Mouse (Mus musculus) cortical plate, adult 2 months (tissue): ENCODE measurements around the gene Uqcc3.

ENCODE experiments used
- CTCF ChIP-seq: fragments of 200-500 bp; IDR thresholded peaks from 2 replicates; pipeline ENCODE4 v1.5.1; 2011; ENCODE audit warnings: mild to moderate bottlenecking, control low read depth, low read length; ENCODE audit not compliant: insufficient read depth; ENCODE audit errors: extremely low read depth
- POLR2A ChIP-seq: fragments of 200-500 bp; IDR thresholded peaks from 2 replicates; pipeline ENCODE4 v1.6.1; 2011; ENCODE audit warnings: mild to moderate bottlenecking, low read length, control low read depth; ENCODE audit not compliant: insufficient read depth; ENCODE audit errors: extremely low read depth

GRCm38 (mm10) chr19:8838041-8838730 is 42.5 kb downstream of the Uqcc3 start:
- TF ChIP-seq CTCF = no peak
- no peak; the same call in 1 of the 2 replicates for TF ChIP-seq POLR2A
